Mouse (Mus musculus) myocyte (in vitro differentiated cells): ENCODE measurements around the gene Pla2g4b. TPM values are rescaled to one million over a fixed set of nuclear protein-coding genes. Genes with fewer than 3 reads are reported as not detected.

ENCODE experiments used
- H3K27me3 ChIP-seq: one replicate; pipeline ENCODE4 v1.6.1; 2011; ENCODE audit not compliant: control insufficient read depth, insufficient read depth, insufficient read length
- H3K36me3 ChIP-seq: one replicate; pipeline ENCODE4 v1.6.1; 2011; ENCODE audit not compliant: control insufficient read depth, insufficient read depth
- H3K4me2 ChIP-seq: one replicate; pipeline ENCODE4 v1.6.1; 2011; ENCODE audit warnings: low read depth, control low read depth
- H3K4me3 ChIP-seq: one replicate; pipeline ENCODE4 v1.5.1; 2011; ENCODE audit warnings: mild to moderate bottlenecking, control low read depth, moderate library complexity
- H3K79me2 ChIP-seq: one replicate; pipeline ENCODE4 v1.6.1; 2011; ENCODE audit not compliant: control insufficient read depth, insufficient read depth
- H3ac ChIP-seq: one replicate; pipeline ENCODE4 v1.6.1; 2011; ENCODE audit not compliant: control insufficient read depth, insufficient read length
- CEBPB ChIP-seq: IDR thresholded peaks from 2 replicates; pipeline ENCODE4 v1.6.1; 2011; ENCODE audit warnings: mild to moderate bottlenecking, moderate library complexity; ENCODE audit not compliant: poor library complexity, insufficient read depth, severe bottlenecking
- E2F4 ChIP-seq: IDR thresholded peaks from one replicate; pipeline ENCODE4 v1.6.1; 2011; ENCODE audit warnings: mild to moderate bottlenecking, control low read depth, moderate library complexity; ENCODE audit not compliant: insufficient read depth
- MAX ChIP-seq: IDR thresholded peaks from one replicate; pipeline ENCODE4 v1.6.1; 2011; ENCODE audit warnings: low read depth, mild to moderate bottlenecking, control low read depth
- MYOD1 ChIP-seq, 3 experiments: IDR thresholded peaks; one replicate each; pipeline ENCODE4 v1.6.1; 2011; ENCODE audit warnings: control low read depth in 2 of 3, low read depth in 2 of 3, mild to moderate bottlenecking in 2 of 3, moderate library complexity in 1 of 3; ENCODE audit not compliant: insufficient read length in 2 of 3, control insufficient read depth in 1 of 3
- MYOG ChIP-seq, 3 experiments: IDR thresholded peaks; one replicate each; pipeline ENCODE4 v1.6.1; 2011; ENCODE audit warnings: control low read depth in 2 of 3, low read depth in 2 of 3, mild to moderate bottlenecking in 2 of 3; ENCODE audit not compliant: insufficient read length in 2 of 3, control insufficient read depth in 1 of 3, insufficient read depth in 1 of 3
- POLR2A ChIP-seq: IDR thresholded peaks from one replicate; pipeline ENCODE4 v1.6.1; 2011; ENCODE audit warnings: low read depth, mild to moderate bottlenecking, control low read depth, moderate library complexity; ENCODE audit not compliant: insufficient read length
- POLR2AphosphoS2 ChIP-seq: IDR thresholded peaks from one replicate; pipeline ENCODE4 v1.6.1; 2011; ENCODE audit warnings: low read depth, control low read depth; ENCODE audit not compliant: insufficient read length
- REST ChIP-seq: IDR thresholded peaks from one replicate; pipeline ENCODE4 v1.6.1; 2011; ENCODE audit warnings: mild to moderate bottlenecking, control low read depth, moderate library complexity; ENCODE audit not compliant: insufficient read depth, insufficient read length
- SRF ChIP-seq: IDR thresholded peaks from one replicate; pipeline ENCODE4 v1.6.1; 2011; ENCODE audit warnings: low read depth; ENCODE audit not compliant: control insufficient read depth, insufficient read length
- TCF12 ChIP-seq: IDR thresholded peaks from one replicate; pipeline ENCODE4 v1.6.1; 2011; ENCODE audit warnings: mild to moderate bottlenecking, control low read depth; ENCODE audit not compliant: poor library complexity, insufficient read depth, severe bottlenecking
- TCF3 ChIP-seq: IDR thresholded peaks from one replicate; pipeline ENCODE4 v1.6.1; 2011; ENCODE audit warnings: low read depth, control low read depth; ENCODE audit not compliant: insufficient read length
- USF1 ChIP-seq: IDR thresholded peaks from one replicate; pipeline ENCODE4 v1.6.1; 2011; ENCODE audit warnings: low read depth, mild to moderate bottlenecking, control low read depth, moderate library complexity
- polyA plus RNA-seq: library from polyadenylated mRNA; unstranded; fragments of >200 nt; fragmentation: generic; extraction: Trizol; gene quantifications from one replicate; pipeline ENCODE4 v1.2.1, GENCODE M21; 2012; ENCODE audit warnings: missing spikeins

Pla2g4b gene
- polyA plus RNA-seq, 1 experiment, result 0.58 TPM

GRCm38 (mm10) chr2:119997354-119997753 is 35.9 kb upstream of the Pla2g4b start:
- TF ChIP-seq TCF12 (no peak), USF1 (no peak), POLR2A (no peak), MAX (no peak), SRF (no peak), E2F4 (no peak), POLR2AphosphoS2 (no peak), CEBPB (no peak), REST (no peak), MYOG (IDR thresholded peaks at IDR 0.05; ENCODE audit: control insufficient read depth in 1 of 3, insufficient read depth in 1 of 3, insufficient read length in 2 of 3, low read depth in 2 of 3) (no peak)
- Histone ChIP-seq H3K27me3 (no peaks in the 10 kb centered on the region), H3K4me3 (no peak overlapping the region), H3K36me3 (no peaks in the 10 kb centered on the region), H3ac (no peak overlapping the region), H3K4me2 (no peak overlapping the region), H3K79me2 (no peaks in the 10 kb centered on the region)

GRCm38 (mm10) chr2:119999731-120000130 is 33.5 kb upstream of the Pla2g4b start:
- Histone ChIP-seq H3K79me2 (no peaks in the 10 kb centered on the region), H3ac (no peak overlapping the region), H3K36me3 (no peaks in the 10 kb centered on the region), H3K4me3 (no peak overlapping the region), H3K27me3 (no peaks in the 10 kb centered on the region), H3K4me2 (no peak overlapping the region)
- TF ChIP-seq TCF3 (no peak), TCF12 (no peak), POLR2AphosphoS2 (no peak)

GRCm38 (mm10) chr2:120000882-120001584 is 32.2 kb upstream of the Pla2g4b start:
- Histone ChIP-seq H3K4me3 (no peak overlapping the region), H3K36me3 (no peaks in the 10 kb centered on the region), H3K4me2 (no peak overlapping the region), H3ac (no peak overlapping the region), H3K27me3 (no peaks in the 10 kb centered on the region), H3K79me2 (no peaks in the 10 kb centered on the region)
- TF ChIP-seq MYOD1 (IDR thresholded peaks at IDR 0.05; ENCODE audit: control insufficient read depth in 1 of 3, insufficient read length in 2 of 3, low read depth in 2 of 3) (no peak), E2F4 (no peak), POLR2A (no peak), MAX (no peak), SRF (no peak)

- Histone ChIP-seq H3K79me2 (no peaks in the 10 kb centered on the region), H3K4me2 (no peak overlapping the region), H3K27me3 (no peaks in the 10 kb centered on the region), H3ac (no peak overlapping the region), H3K36me3 (no peaks in the 10 kb centered on the region), H3K4me3 (no peak overlapping the region)
- no peak for TF ChIP-seq POLR2A
- no peak for TF ChIP-seq MYOD1 (IDR thresholded peaks at IDR 0.05; ENCODE audit: control insufficient read depth in 1 of 3, insufficient read length in 2 of 3, low read depth in 2 of 3)
- no peak for TF ChIP-seq POLR2AphosphoS2
These were observed 31.3 kb upstream of the Pla2g4b start for GRCm38 (mm10) chr2:120001956-120002355.

GRCm38 (mm10) chr2:120003970-120004369 is 29.2 kb upstream of the Pla2g4b start:
- no peaks in the 10 kb centered on the region for H3K36me3 ChIP-seq
- H3ac ChIP-seq, result no peak overlapping the region
- no peak overlapping the region for H3K4me3 ChIP-seq
- TF ChIP-seq E2F4, result no peak
- TF ChIP-seq MYOD1 (IDR thresholded peaks at IDR 0.05; ENCODE audit: control insufficient read depth in 1 of 3, insufficient read length in 2 of 3, low read depth in 2 of 3), result no peak
- no peak for TF ChIP-seq TCF12
- TF ChIP-seq POLR2A, result no peak
- no peak for TF ChIP-seq USF1
- no peak for TF ChIP-seq POLR2AphosphoS2
- no peak for TF ChIP-seq CEBPB
- no peak for TF ChIP-seq MAX
- no peak for TF ChIP-seq SRF
- no peaks in the 10 kb centered on the region for H3K27me3 ChIP-seq
- H3K4me2 ChIP-seq, result no peak overlapping the region
- H3K79me2 ChIP-seq, result no peaks in the 10 kb centered on the region

- no peak overlapping the region for H3ac ChIP-seq
- H3K27me3 ChIP-seq, result no peaks in the 10 kb centered on the region
- H3K79me2 ChIP-seq, result no peaks in the 10 kb centered on the region
- no peak overlapping the region for H3K4me2 ChIP-seq
- no peaks in the 10 kb centered on the region for H3K36me3 ChIP-seq
- TF ChIP-seq E2F4 (no peak), REST (no peak), TCF3 (no peak), POLR2AphosphoS2 (no peak), MAX (no peak), MYOD1 (IDR thresholded peaks at IDR 0.05; ENCODE audit: control insufficient read depth in 1 of 3, insufficient read length in 2 of 3, low read depth in 2 of 3) (no peak), TCF12 (no peak)
- no peak overlapping the region for H3K4me3 ChIP-seq
These were observed 26.5 kb upstream of the Pla2g4b start for GRCm38 (mm10) chr2:120006696-120007095.
